Mouse (Mus musculus) hindbrain, embryonic 16.5 days (tissue): ENCODE measurements around the gene Ubtd1. TPM values are rescaled to one million over a fixed set of nuclear protein-coding genes. Genes with fewer than 3 reads are reported as not detected.

Source experiments
- ATAC-seq: fragments of 200-750 bp; cut with Nextera tagmentation; 2 replicates; pipeline ENCODE4 v1.8.0; 2017; ENCODE audit warnings: moderate TSS enrichment, moderate library complexity
- H3K27ac ChIP-seq: fragments of 300-500 bp; sonication (generic); 2 replicates; pipeline ENCODE4 v1.5.1; 2014; ENCODE audit warnings: low read depth, mild to moderate bottlenecking, control low read depth, low read length, moderate library complexity
- H3K27me3 ChIP-seq: fragments of 300-500 bp; sonication (generic); replicated peaks from 2 replicates; pipeline ENCODE4 v1.6.1; 2014; ENCODE audit warnings: low read length; ENCODE audit not compliant: control insufficient read depth, insufficient read depth
- H3K36me3 ChIP-seq: fragments of 300-500 bp; sonication (generic); 2 replicates; pipeline ENCODE4 v1.6.1; 2014; ENCODE audit warnings: mild to moderate bottlenecking, low read length, moderate library complexity, mixed read lengths; ENCODE audit not compliant: control insufficient read depth, insufficient read depth
- H3K4me1 ChIP-seq: fragments of 300-500 bp; sonication (generic); 2 replicates; pipeline ENCODE4 v1.6.1; 2014; ENCODE audit warnings: low read depth, low read length; ENCODE audit not compliant: control insufficient read depth, insufficient read depth
- H3K4me2 ChIP-seq: fragments of 300-500 bp; sonication (generic); 2 replicates; pipeline ENCODE4 v1.6.1; 2014; ENCODE audit warnings: mild to moderate bottlenecking, low read length, control low read depth, moderate library complexity
- H3K4me3 ChIP-seq: fragments of 300-500 bp; sonication (generic); 2 replicates; pipeline ENCODE4 v1.5.1; 2014; ENCODE audit warnings: mild to moderate bottlenecking, low read length, control low read depth, moderate library complexity
- H3K9ac ChIP-seq: fragments of 300-500 bp; sonication (generic); 2 replicates; pipeline ENCODE4 v1.6.1; 2014; ENCODE audit warnings: low read depth, mild to moderate bottlenecking, control low read depth, low read length, moderate library complexity
- H3K9me3 ChIP-seq: fragments of 300-500 bp; sonication (generic); 2 replicates; pipeline ENCODE4 v1.6.1; 2014; ENCODE audit warnings: mild to moderate bottlenecking, low read length, moderate library complexity; ENCODE audit not compliant: control insufficient read depth
- WGBS: fragments of 180-500 bp; shearing (Covaris S2); extraction: QIAGEN DNeasy Blood & Tissue Kit; methylation state at CpG from one replicate; pipeline ENCODE4 v1.1.7; 2014; 5-methylcytosine and 5-hydroxymethylcytosine counted together
- polyA plus RNA-seq: library from polyadenylated mRNA; unstranded; fragments of >200 nt; fragmentation: Nextera tagmentation; extraction: Ambion mirVana; gene quantifications from 2 replicates; pipeline ENCODE4 v1.2.1, GENCODE M21; 2015

Gene Ubtd1
- polyA plus RNA-seq, 1 experiment from 2014 or later: 13.4 TPM

GRCm38 (mm10) chr19:42068441-42069240, 87.1 kb downstream of the Ubtd1 start:
- 0 out of 2 replicates have a peak overlapping the region, but pooled peaks have one; percentile 4 for H3K9ac ChIP-seq
- 0 out of 2 replicates have a peak overlapping the region, but pooled peaks have one; percentile 4 for H3K4me2 ChIP-seq
- H3K4me1 ChIP-seq: no peaks in the 10 kb centered on the region
- ATAC-seq: peak; percentile 27; the same call in 1 of the 2 replicates
- 86% methylated on average over 11 of the region's 11 CpGs for WGBS
- no peaks in the 10 kb centered on the region for H3K9me3 ChIP-seq
- no peaks in the 10 kb centered on the region for H3K27me3 ChIP-seq
- H3K4me3 ChIP-seq: no peak overlapping the region
- H3K36me3 ChIP-seq: peaks cover 3% of the 10 kb centered on the region; the same call in 1 of the 2 replicates
- no peak overlapping the region for H3K27ac ChIP-seq

GRCm38 (mm10) chr19:42069241-42069525, 87.6 kb downstream of the Ubtd1 start:
- Histone ChIP-seq H3K27ac (no peak overlapping the region), H3K4me2 (0 out of 2 replicates have a peak overlapping the region, but pooled peaks have one; percentile 4), H3K9me3 (no peaks in the 10 kb centered on the region), H3K36me3 (peaks cover 3% of the 10 kb centered on the region; the same call in 1 of the 2 replicates), H3K9ac (no peak overlapping the region), H3K4me1 (no peaks in the 10 kb centered on the region), H3K27me3 (no peaks in the 10 kb centered on the region), H3K4me3 (no peak overlapping the region)
- ATAC-seq: peak; percentile 52; the same call in 1 of the 2 replicates
- 53% methylated on average over 6 of the region's 6 CpGs for WGBS

- no peaks in the 10 kb centered on the region for H3K27me3 ChIP-seq
- no peak overlapping the region for H3K4me3 ChIP-seq
- no peaks in the 10 kb centered on the region for H3K9me3 ChIP-seq
- no peak for ATAC-seq
- peaks cover 13% of the 10 kb centered on the region for H3K36me3 ChIP-seq
- no peak overlapping the region for H3K9ac ChIP-seq
- no peaks in the 10 kb centered on the region for H3K4me1 ChIP-seq
- H3K27ac ChIP-seq: no peak overlapping the region
- H3K4me2 ChIP-seq: no peak overlapping the region
- 84% methylated on average over 7 of the region's 7 CpGs for WGBS
Measured at GRCm38 (mm10) chr19:42071221-42071620, 89.7 kb downstream of the Ubtd1 start.

DNA sequence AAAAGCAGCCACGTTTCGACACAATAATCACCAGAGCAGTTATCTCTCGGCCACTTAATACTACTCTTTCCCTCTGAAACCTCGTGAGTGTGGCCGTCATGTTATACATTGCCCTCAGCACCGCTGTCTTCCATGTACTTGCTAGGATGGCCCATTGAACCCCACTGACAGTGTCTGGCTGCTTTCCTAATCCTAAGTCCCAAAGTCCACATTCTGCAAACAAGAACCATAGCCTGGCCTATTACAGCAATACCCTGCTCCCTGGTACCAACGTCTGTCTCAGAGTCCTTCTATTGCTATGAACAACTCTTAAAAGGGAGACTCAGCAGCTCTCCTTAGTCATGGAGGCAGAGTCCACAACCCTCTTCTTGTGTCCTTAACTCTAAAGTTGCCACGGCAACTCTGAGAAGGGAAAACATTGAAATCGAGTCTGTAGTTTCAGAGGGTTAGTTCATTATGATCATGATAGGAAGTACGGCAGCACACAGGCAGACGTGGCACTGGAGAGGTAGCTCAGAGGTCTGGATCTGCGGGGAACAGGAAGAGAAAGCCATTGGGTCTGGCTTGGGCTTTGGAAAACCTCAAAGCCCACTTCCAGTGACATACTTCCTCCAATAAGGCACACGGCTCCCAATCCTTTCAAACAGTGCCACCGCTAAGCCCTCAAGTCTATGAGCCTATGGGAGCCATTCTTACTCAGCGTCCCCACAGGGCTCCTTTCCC, 90.5 kb downstream of the Ubtd1 start:
- Histone ChIP-seq H3K36me3 (peaks cover 13% of the 10 kb centered on the region), H3K27me3 (no peaks in the 10 kb centered on the region), H3K4me3 (no peak overlapping the region), H3K4me2 (no peak overlapping the region), H3K9me3 (no peaks in the 10 kb centered on the region), H3K9ac (no peak overlapping the region), H3K4me1 (no peaks in the 10 kb centered on the region), H3K27ac (no peak overlapping the region)
- WGBS: 80% methylated on average over 15 of the region's 15 CpGs
- ATAC-seq: no peak

- Histone ChIP-seq H3K27ac (no peak overlapping the region), H3K9ac (no peak overlapping the region), H3K4me2 (no peak overlapping the region), H3K27me3 (no peaks in the 10 kb centered on the region), H3K4me1 (no peaks in the 10 kb centered on the region), H3K9me3 (no peaks in the 10 kb centered on the region), H3K36me3 (peaks cover 17% of the 10 kb centered on the region), H3K4me3 (no peak overlapping the region)
- no peak for ATAC-seq
- 82% methylated on average over 7 of the region's 7 CpGs for WGBS
Measured at GRCm38 (mm10) chr19:42072802-42073201, 91.2 kb downstream of the Ubtd1 start.

- Histone ChIP-seq H3K4me3 (no peak overlapping the region), H3K9me3 (no peaks in the 10 kb centered on the region), H3K4me1 (no peaks in the 10 kb centered on the region), H3K9ac (no peak overlapping the region), H3K4me2 (no peak overlapping the region), H3K27me3 (no peaks in the 10 kb centered on the region), H3K27ac (no peak overlapping the region), H3K36me3 (peaks cover 18% of the 10 kb centered on the region)
- no peak for ATAC-seq
- WGBS: 86% methylated on average over 2 of the region's 2 CpGs
Measured at GRCm38 (mm10) chr19:42075051-42075450, 93.5 kb downstream of the Ubtd1 start.

DNA sequence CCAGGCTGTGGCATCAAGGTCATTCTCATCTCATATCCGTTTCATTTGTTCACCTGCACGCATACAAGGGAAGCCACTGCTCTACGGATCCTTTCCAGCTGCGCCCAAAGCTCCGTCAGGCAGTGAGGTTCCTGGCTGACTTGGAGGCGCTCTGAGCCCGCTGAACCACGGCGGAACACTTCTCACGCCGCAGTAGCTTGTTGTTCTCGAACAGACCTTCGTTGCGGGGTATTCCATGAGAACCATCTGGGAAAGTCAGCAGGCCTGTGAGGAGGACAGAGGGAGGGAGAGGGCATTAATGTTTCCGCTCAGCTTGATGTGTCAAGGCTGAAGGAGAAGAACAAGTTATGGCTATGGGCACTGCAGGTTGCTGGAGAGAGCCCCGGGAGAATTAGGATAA, 94.4 kb downstream of the Ubtd1 start:
- ATAC-seq: no peak
- Histone ChIP-seq H3K9me3 (no peaks in the 10 kb centered on the region), H3K9ac (no peak overlapping the region), H3K4me1 (no peaks in the 10 kb centered on the region), H3K4me3 (no peak overlapping the region), H3K27me3 (no peaks in the 10 kb centered on the region), H3K4me2 (no peak overlapping the region), H3K27ac (no peak overlapping the region), H3K36me3 (peaks cover 18% of the 10 kb centered on the region)
- 88% methylated on average over 16 of the region's 16 CpGs for WGBS

GRCm38 (mm10) chr19:42078566-42078965, 97.0 kb downstream of the Ubtd1 start:
- Histone ChIP-seq H3K27ac (no peak overlapping the region), H3K36me3 (peaks cover 16% of the 10 kb centered on the region), H3K4me3 (no peak overlapping the region), H3K4me2 (no peak overlapping the region), H3K4me1 (no peaks in the 10 kb centered on the region), H3K27me3 (no peaks in the 10 kb centered on the region), H3K9me3 (no peaks in the 10 kb centered on the region), H3K9ac (no peak overlapping the region)
- ATAC-seq: no peak
- WGBS: 97% methylated on average over 8 of the region's 8 CpGs

DNA sequence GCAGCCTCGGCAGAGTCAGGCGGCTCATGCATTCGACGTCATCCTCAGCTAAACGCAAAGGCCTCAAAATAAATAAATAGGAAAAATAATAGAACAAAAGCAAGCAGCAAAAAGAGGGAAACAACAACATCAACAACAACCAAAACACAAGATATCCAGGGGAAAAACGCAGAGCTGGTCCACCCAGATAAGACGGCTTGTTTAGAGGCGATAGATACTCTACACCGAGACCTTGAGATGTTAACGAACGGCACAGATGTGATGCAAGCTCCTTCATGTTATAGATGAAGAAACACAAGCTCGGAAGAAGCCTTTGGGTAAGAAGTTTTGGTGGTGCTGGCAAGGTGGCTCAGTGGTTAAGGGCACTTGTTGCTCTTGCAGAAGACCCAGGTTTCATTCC, 97.4 kb downstream of the Ubtd1 start:
- H3K4me1 ChIP-seq: no peaks in the 10 kb centered on the region
- no peaks in the 10 kb centered on the region for H3K9me3 ChIP-seq
- no peak overlapping the region for H3K27ac ChIP-seq
- H3K36me3 ChIP-seq: peaks cover 15% of the 10 kb centered on the region
- WGBS: 95% methylated on average over 12 of the region's 12 CpGs
- no peak overlapping the region for H3K9ac ChIP-seq
- no peak for ATAC-seq
- H3K4me2 ChIP-seq: no peak overlapping the region
- H3K27me3 ChIP-seq: no peaks in the 10 kb centered on the region
- no peak overlapping the region for H3K4me3 ChIP-seq
